ENCODE assay signal across 8 mouse cellular contexts in the genomic region with DNA sequence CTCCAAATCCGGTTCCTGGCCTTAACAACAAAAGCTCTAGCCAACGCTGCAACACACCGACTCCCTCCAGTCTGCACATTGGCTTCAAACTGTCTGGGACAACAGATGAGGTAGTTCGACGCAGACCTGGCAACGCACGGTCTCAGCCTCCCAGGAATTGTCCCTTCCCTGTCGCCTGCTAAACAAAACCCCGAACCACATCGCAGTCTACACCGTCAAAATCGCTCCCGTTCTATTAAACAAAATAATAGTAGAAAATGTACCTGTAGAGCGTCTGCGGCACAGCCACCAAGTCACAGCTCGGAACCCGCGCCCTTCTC. TPM values are rescaled to one million over a fixed set of nuclear protein-coding genes. Genes with fewer than 3 reads are reported as not detected.
DNase-seq lines count a peak whose midpoint lies in the region; ATAC-seq and TF ChIP-seq lines count a peak whose summit lies in the region.

No protein-coding gene starts in this region.

- WGBS in limb, embryonic 14.5 days = under 1% methylated on average over 17 of the region's 18 CpGs
- WGBS in midbrain, postnatal 0 days = 0% methylated on average over 18 of the region's 18 CpGs

- peak; percentile 13 for ATAC-seq in inflammation-experienced regulatory T-cells, adult 6 months
- ATAC-seq in limb, embryonic 14.5 days (ENCODE audit: low FRiP score, low read depth) = peak; percentile 42; the same call in 1 of the 2 replicates
- peak; percentile 62 for ATAC-seq in midbrain, postnatal 0 days (ENCODE audit: low FRiP score)

- H3K27ac ChIP-seq in limb, embryonic 14.5 days (replicated peaks; ENCODE audit: low read depth, low read length) = peak overlapping the region; percentile 97
- peak overlapping the region; percentile 93 for H3K27ac ChIP-seq in midbrain, postnatal 0 days (ENCODE audit: low read depth, low read length)

- H3K9me3 ChIP-seq in limb, embryonic 14.5 days (ENCODE audit: control insufficient read depth, low read length) = no peaks in the 10 kb centered on the region
- no peaks in the 10 kb centered on the region for H3K9me3 ChIP-seq in midbrain, postnatal 0 days (ENCODE audit: low read length)

- TF ChIP-seq POLR2A in limb, embryonic 14.5 days (IDR thresholded peaks at IDR 0.05; ENCODE audit: borderline replicate concordance, extremely low read depth, insufficient read depth, insufficient read length) = peak; percentile 27; the same call in 1 of the 2 replicates

- TF ChIP-seq CTCF in C2C12 (IDR thresholded peaks at IDR 0.05; ENCODE audit: control insufficient read depth, insufficient read depth, insufficient read length) = no peak
- no peak for TF ChIP-seq CTCF in midbrain, postnatal 0 days (IDR thresholded peaks at IDR 0.05)

- H3K79me2 ChIP-seq in C2C12 (ENCODE audit: control insufficient read depth, insufficient read depth) = peaks cover 55% of the 10 kb centered on the region

- peak overlapping the region; percentile 85 for H3K4me3 ChIP-seq in C2C12 (ENCODE audit: insufficient read depth, poor library complexity, severe bottlenecking)
- H3K4me3 ChIP-seq in limb, embryonic 14.5 days (replicated peaks; ENCODE audit: low read length) = peak overlapping the region; percentile 90
- peak overlapping the region; percentile 98 for H3K4me3 ChIP-seq in midbrain, postnatal 0 days (ENCODE audit: low read depth, low read length)

- H3K27me3 ChIP-seq in C2C12 (ENCODE audit: control insufficient read depth, insufficient read depth, insufficient read length) = no peaks in the 10 kb centered on the region
- H3K27me3 ChIP-seq in limb, embryonic 14.5 days (ENCODE audit: control insufficient read depth, insufficient read depth, low read length) = no peaks in the 10 kb centered on the region
- H3K27me3 ChIP-seq in midbrain, postnatal 0 days (ENCODE audit: insufficient read depth, low read length) = no peaks in the 10 kb centered on the region

- H3K9ac ChIP-seq in limb, embryonic 14.5 days (ENCODE audit: low read depth, low read length, severe bottlenecking) = peak overlapping the region; percentile 94
- H3K9ac ChIP-seq in midbrain, postnatal 0 days (replicated peaks; ENCODE audit: low read length, poor library complexity, severe bottlenecking) = peak overlapping the region; percentile 86

- peaks cover 53% of the 10 kb centered on the region for H3K79me3 ChIP-seq in C2C12 (ENCODE audit: low read depth)

- peaks cover 2% of the 10 kb centered on the region; the same call in 1 of the 2 replicates for H3K4me1 ChIP-seq in limb, embryonic 14.5 days (ENCODE audit: control insufficient read depth, insufficient read depth, low read length)
- peaks cover 4% of the 10 kb centered on the region; the same call in 1 of the 2 replicates for H3K4me1 ChIP-seq in midbrain, postnatal 0 days (ENCODE audit: insufficient read depth, low read length)

- peak overlapping the region; percentile 50 for H3K4me2 ChIP-seq in limb, embryonic 14.5 days (replicated peaks; ENCODE audit: low read depth, low read length, severe bottlenecking)
- peak overlapping the region; percentile 64 for H3K4me2 ChIP-seq in midbrain, postnatal 0 days (ENCODE audit: low read depth, low read length, poor library complexity, severe bottlenecking)

- DNase-seq in 3T3-L1 (ENCODE audit: low read depth, low spot score) = peak; percentile 63
- peak; percentile 55 for DNase-seq in cerebellum, adult 11-12 months
- DNase-seq in forelimb bud, embryonic 11.5 days (ENCODE audit: low read depth, low spot score) = peak; percentile 51
- peak; percentile 31 for DNase-seq in limb, embryonic 14.5 days (ENCODE audit: low spot score)
- peak; percentile 40 for DNase-seq in midbrain, postnatal 0 days (ENCODE audit: low spot score)
- no peak for DNase-seq in gastrocnemius, adult 8-10 months (ENCODE audit: low spot score in 2 of 2)

- H3ac ChIP-seq in C2C12 (ENCODE audit: control insufficient read depth, insufficient read length, low read depth) = peak overlapping the region; percentile 98

- no peaks in the 10 kb centered on the region for H3K36me3 ChIP-seq in C2C12 (ENCODE audit: control insufficient read depth, insufficient read depth)
- H3K36me3 ChIP-seq in limb, embryonic 14.5 days (ENCODE audit: control insufficient read depth, insufficient read depth, low read length) = no peaks in the 10 kb centered on the region
- H3K36me3 ChIP-seq in midbrain, postnatal 0 days (ENCODE audit: insufficient read depth, low read length) = no peaks in the 10 kb centered on the region

TF ChIP-seq in C2C12, 6 proteins besides CTCF, POLR2A, EP300 and RAD21:
- TF ChIP-seq USF1 (IDR thresholded peaks at IDR 0.05; ENCODE audit: low read depth) (no peak), MYOD1 (IDR thresholded peaks at IDR 0.05; ENCODE audit: control insufficient read depth, insufficient read length, low read depth) (no peak), MYOG (IDR thresholded peaks at IDR 0.05; ENCODE audit: control insufficient read depth, extremely low read depth, insufficient read length) (no peak)
TF ChIP-seq in C2C12: peak in this region for 0.

RNA-seq across cellular contexts. Expression of gene Trpm7, which starts 0.6 kb away (rescaled TPM):
- polyA plus RNA-seq in C2C12 (2012; fragmentation: generic; extraction: Trizol) = 6.1 TPM
- 10 to 100 TPM; 53.3 to 83.4 (median 56.1) TPM for polyA plus RNA-seq in inflammation-experienced regulatory T-cells, adult 6 months (2017; shearing (Covaris generic))
- polyA plus RNA-seq in limb, embryonic 14.5 days (2012; rRNA removed) = 41.8 and 44.3 TPM in 2 replicates
- polyA plus RNA-seq in limb, embryonic 14.5 days (2014; fragmentation: Nextera tagmentation; extraction: Ambion mirVana) = 43.6 and 49.7 TPM in 2 replicates
- total RNA-seq in midbrain, postnatal 0 days (2014; rRNA removed) = 23.6 and 35.2 TPM in 2 replicates
- 23.6 and 23.8 TPM in 2 replicates for polyA plus RNA-seq in midbrain, postnatal 0 days (2015; fragmentation: Nextera tagmentation; extraction: Ambion mirVana)
- total RNA-seq in gastrocnemius, adult 8-10 months (2022) = 10 to 100 TPM; 21.0 to 26.4 (median 25.5) TPM

RNA-seq across cellular contexts. Expression of gene Sppl2a, which starts 57.6 kb away (rescaled TPM):
- polyA plus RNA-seq in C2C12 (2012; fragmentation: generic; extraction: Trizol) = 15.3 TPM
- polyA plus RNA-seq in inflammation-experienced regulatory T-cells, adult 6 months (2017; shearing (Covaris generic)) = 100 to 1,000 TPM in 1 of 3 experiments, 10 to 100 TPM in 2; 67.1 to 107 (median 73.4) TPM
- polyA plus RNA-seq in limb, embryonic 14.5 days (2012; rRNA removed) = 35.9 and 42.1 TPM in 2 replicates
- polyA plus RNA-seq in limb, embryonic 14.5 days (2014; fragmentation: Nextera tagmentation; extraction: Ambion mirVana) = 63.3 and 65.4 TPM in 2 replicates
- 41.5 and 45.7 TPM in 2 replicates for total RNA-seq in midbrain, postnatal 0 days (2014; rRNA removed)
- polyA plus RNA-seq in midbrain, postnatal 0 days (2015; fragmentation: Nextera tagmentation; extraction: Ambion mirVana) = 27.1 and 28.0 TPM in 2 replicates
- total RNA-seq in gastrocnemius, adult 8-10 months (2022) = 10 to 100 TPM; 70.6 to 76.0 (median 71.9) TPM

Comparison
In these comparisons a context has a peak if more than half of its experiments do, and no peak if none do; other contexts are left out.
1. DNase-seq: peak in 3T3-L1 (single experiment), cerebellum, adult 11-12 months (single experiment), forelimb bud, embryonic 11.5 days (single experiment), limb, embryonic 14.5 days (single experiment) and midbrain, postnatal 0 days (single experiment); none in gastrocnemius, adult 8-10 months (0 of 2).
2. Peak in every context shown above with its lines, with median percentiles within 50 percentile points of each other: H3K4me3 ChIP-seq and ATAC-seq.